Comparison of ENCODE assay signal across 7 mouse cellular contexts in genomic region chr19:4216041-4216685, GRCm38 (mm10). TPM values are rescaled to one million over a fixed set of nuclear protein-coding genes. Genes with fewer than 3 reads are reported as not detected.
DNase-seq lines count a peak whose midpoint lies in the region; ATAC-seq and TF ChIP-seq lines count a peak whose summit lies in the region.

No protein-coding gene starts in this region.

- peaks cover 94% of the 10 kb centered on the region for H3K4me1 ChIP-seq in embryonic facial prominence, embryonic 10.5 days
- H3K4me1 ChIP-seq in intestine, embryonic 14.5 days (replicated peaks; ENCODE audit: control insufficient read depth, insufficient read depth, low read length): peaks cover 71% of the 10 kb centered on the region
- H3K4me1 ChIP-seq in lung, postnatal 0 days (ENCODE audit: insufficient read depth, low read depth, low read length): peaks cover 32% of the 10 kb centered on the region
- H3K4me1 ChIP-seq in stomach, embryonic 16.5 days (ENCODE audit: control insufficient read depth, insufficient read depth, low read length): peaks cover 72% of the 10 kb centered on the region

- ATAC-seq in intestine, embryonic 14.5 days (replicated peaks; ENCODE audit: low FRiP score, low TSS enrichment, low read depth): no peak; the same call in 1 of the 2 replicates
- 0 out of 2 replicates have a peak, but pooled peaks have one; percentile 1 for ATAC-seq in lung, postnatal 0 days
- 0 out of 2 replicates have a peak, but pooled peaks have one; percentile 8 for ATAC-seq in stomach, embryonic 16.5 days (ENCODE audit: insufficient read depth, low FRiP score)

- peak overlapping the region; percentile 69 for H3K4me3 ChIP-seq in embryonic facial prominence, embryonic 10.5 days
- H3K4me3 ChIP-seq in intestine, embryonic 14.5 days (ENCODE audit: low read depth, low read length): peak overlapping the region; percentile 84
- H3K4me3 ChIP-seq in lung, postnatal 0 days (ENCODE audit: low read depth, low read length): peak overlapping the region; percentile 79; the same call in 1 of the 2 replicates
- H3K4me3 ChIP-seq in stomach, embryonic 16.5 days (replicated peaks; ENCODE audit: low read length): peak overlapping the region; percentile 28

- peak; percentile 3 for DNase-seq in thymus, postnatal 14 days
- no peak for DNase-seq in thymus, postnatal 0 days (ENCODE audit: low spot score)
- peak; percentile 63 for DNase-seq in embryonic facial prominence, embryonic 10.5 days (ENCODE audit: low spot score)
- DNase-seq in intestine, embryonic 14.5 days (ENCODE audit: low spot score): no peak
- DNase-seq in lung, postnatal 0 days (ENCODE audit: low spot score): peak; percentile 67
- DNase-seq in right cerebral cortex, postnatal 4 days: no peak

- WGBS in embryonic facial prominence, embryonic 10.5 days: 16% methylated on average over 14 of the region's 14 CpGs
- 14% methylated on average over 14 of the region's 14 CpGs for WGBS in intestine, embryonic 14.5 days
- 10% methylated on average over 14 of the region's 14 CpGs for WGBS in lung, postnatal 0 days
- WGBS in stomach, embryonic 16.5 days: 20% methylated on average over 14 of the region's 14 CpGs

- peaks cover 86% of the 10 kb centered on the region for H3K27me3 ChIP-seq in embryonic facial prominence, embryonic 10.5 days (replicated peaks; ENCODE audit: low read depth, poor library complexity, severe bottlenecking)
- no peaks in the 10 kb centered on the region for H3K27me3 ChIP-seq in intestine, embryonic 14.5 days (replicated peaks; ENCODE audit: control insufficient read depth, insufficient read depth, low read length)
- no peaks in the 10 kb centered on the region for H3K27me3 ChIP-seq in lung, postnatal 0 days (replicated peaks; ENCODE audit: insufficient read depth, low read length)
- H3K27me3 ChIP-seq in stomach, embryonic 16.5 days (ENCODE audit: control insufficient read depth, insufficient read depth, low read length): no peaks in the 10 kb centered on the region

- TF ChIP-seq CTCF in lung, postnatal 0 days (IDR thresholded peaks at IDR 0.05): peak; percentile 69

- H3K36me3 ChIP-seq in embryonic facial prominence, embryonic 10.5 days (replicated peaks): no peaks in the 10 kb centered on the region
- H3K36me3 ChIP-seq in intestine, embryonic 14.5 days (ENCODE audit: control insufficient read depth, insufficient read depth, low read length): no peaks in the 10 kb centered on the region
- H3K36me3 ChIP-seq in lung, postnatal 0 days (ENCODE audit: insufficient read depth, low read length): no peaks in the 10 kb centered on the region
- H3K36me3 ChIP-seq in stomach, embryonic 16.5 days (ENCODE audit: control insufficient read depth, insufficient read depth, low read length): no peaks in the 10 kb centered on the region

- no peak for TF ChIP-seq EP300 in lung, postnatal 0 days (IDR thresholded peaks at IDR 0.05)

- peak overlapping the region; percentile 81 for H3K4me2 ChIP-seq in intestine, embryonic 14.5 days (ENCODE audit: low read length)
- H3K4me2 ChIP-seq in lung, postnatal 0 days (replicated peaks; ENCODE audit: low read depth, low read length): peak overlapping the region; percentile 99
- H3K4me2 ChIP-seq in stomach, embryonic 16.5 days (ENCODE audit: low read depth, low read length): peak overlapping the region; percentile 92

- no peak overlapping the region for H3K9ac ChIP-seq in intestine, embryonic 14.5 days (ENCODE audit: low read length)
- H3K9ac ChIP-seq in lung, postnatal 0 days (replicated peaks; ENCODE audit: low read depth): no peak overlapping the region; the same call in 1 of the 2 replicates
- peak overlapping the region; percentile 58 for H3K9ac ChIP-seq in stomach, embryonic 16.5 days (ENCODE audit: low read length)

- peak overlapping the region; percentile 77 for H3K27ac ChIP-seq in embryonic facial prominence, embryonic 10.5 days (replicated peaks)
- H3K27ac ChIP-seq in intestine, embryonic 14.5 days (ENCODE audit: low read depth): peak overlapping the region; percentile 94
- H3K27ac ChIP-seq in lung, postnatal 0 days (ENCODE audit: low read length): 0 out of 2 replicates have a peak overlapping the region, but pooled peaks have one; percentile 5
- peak overlapping the region; percentile 79 for H3K27ac ChIP-seq in stomach, embryonic 16.5 days (ENCODE audit: low read length)

- no peaks in the 10 kb centered on the region for H3K9me3 ChIP-seq in embryonic facial prominence, embryonic 10.5 days
- no peaks in the 10 kb centered on the region for H3K9me3 ChIP-seq in intestine, embryonic 14.5 days (ENCODE audit: control insufficient read depth, low read length)
- no peaks in the 10 kb centered on the region for H3K9me3 ChIP-seq in lung, postnatal 0 days (ENCODE audit: low read length)
- H3K9me3 ChIP-seq in stomach, embryonic 16.5 days (replicated peaks; ENCODE audit: control insufficient read depth, low read length): no peaks in the 10 kb centered on the region

RNA-seq across cellular contexts. Expression of gene AC109138.7, which starts 2.0 kb away (rescaled TPM):
- not detected in 2 replicates for polyA plus RNA-seq in thymus, postnatal 0 days (2015; fragmentation: Nextera tagmentation; extraction: Ambion mirVana)
- polyA plus RNA-seq in embryonic facial prominence, embryonic 10.5 days (2016; fragmentation: Nextera tagmentation; extraction: Ambion mirVana): not detected in 2 replicates
- polyA plus RNA-seq in intestine, embryonic 14.5 days (2014; fragmentation: Nextera tagmentation; extraction: Ambion mirVana): not detected in 2 replicates
- not detected in 2 replicates for polyA plus RNA-seq in lung, postnatal 0 days (2015; fragmentation: Nextera tagmentation; extraction: Ambion mirVana)
- not detected in 2 replicates for polyA plus RNA-seq in stomach, embryonic 16.5 days (2015; fragmentation: Nextera tagmentation; extraction: Ambion mirVana)

RNA-seq across cellular contexts. Expression of gene Clcf1, which starts 2.1 kb away (rescaled TPM):
- polyA plus RNA-seq in thymus, postnatal 0 days (2015; fragmentation: Nextera tagmentation; extraction: Ambion mirVana): 2.1 and 2.5 TPM in 2 replicates
- 2.8 and 3.3 TPM in 2 replicates for polyA plus RNA-seq in embryonic facial prominence, embryonic 10.5 days (2016; fragmentation: Nextera tagmentation; extraction: Ambion mirVana)
- 6.9 and 7.5 TPM in 2 replicates for polyA plus RNA-seq in intestine, embryonic 14.5 days (2014; fragmentation: Nextera tagmentation; extraction: Ambion mirVana)
- polyA plus RNA-seq in lung, postnatal 0 days (2015; fragmentation: Nextera tagmentation; extraction: Ambion mirVana): 7.6 and 8.0 TPM in 2 replicates
- polyA plus RNA-seq in stomach, embryonic 16.5 days (2015; fragmentation: Nextera tagmentation; extraction: Ambion mirVana): 5.3 and 6.3 TPM in 2 replicates

RNA-seq across cellular contexts. Expression of gene Rad9a, which starts 14.7 kb away (rescaled TPM):
- 29.8 and 33.2 TPM in 2 replicates for polyA plus RNA-seq in thymus, postnatal 0 days (2015; fragmentation: Nextera tagmentation; extraction: Ambion mirVana)
- polyA plus RNA-seq in embryonic facial prominence, embryonic 10.5 days (2016; fragmentation: Nextera tagmentation; extraction: Ambion mirVana): 58.1 and 58.2 TPM in 2 replicates
- polyA plus RNA-seq in intestine, embryonic 14.5 days (2014; fragmentation: Nextera tagmentation; extraction: Ambion mirVana): 33.2 and 38.3 TPM in 2 replicates
- polyA plus RNA-seq in lung, postnatal 0 days (2015; fragmentation: Nextera tagmentation; extraction: Ambion mirVana): 14.1 and 14.3 TPM in 2 replicates
- 26.2 and 26.7 TPM in 2 replicates for polyA plus RNA-seq in stomach, embryonic 16.5 days (2015; fragmentation: Nextera tagmentation; extraction: Ambion mirVana)

RNA-seq across cellular contexts. Expression of gene Pold4, which starts 15.5 kb away (rescaled TPM):
- 41.2 and 44.3 TPM in 2 replicates for polyA plus RNA-seq in thymus, postnatal 0 days (2015; fragmentation: Nextera tagmentation; extraction: Ambion mirVana)
- polyA plus RNA-seq in embryonic facial prominence, embryonic 10.5 days (2016; fragmentation: Nextera tagmentation; extraction: Ambion mirVana): 13.7 and 15.1 TPM in 2 replicates
- 30.8 and 30.9 TPM in 2 replicates for polyA plus RNA-seq in intestine, embryonic 14.5 days (2014; fragmentation: Nextera tagmentation; extraction: Ambion mirVana)
- 58.6 and 63.6 TPM in 2 replicates for polyA plus RNA-seq in lung, postnatal 0 days (2015; fragmentation: Nextera tagmentation; extraction: Ambion mirVana)
- 36.3 and 38.0 TPM in 2 replicates for polyA plus RNA-seq in stomach, embryonic 16.5 days (2015; fragmentation: Nextera tagmentation; extraction: Ambion mirVana)

RNA-seq across cellular contexts. Expression of gene Ppp1ca, which starts 24.3 kb away (rescaled TPM):
- 995 and 1,030 TPM in 2 replicates for polyA plus RNA-seq in thymus, postnatal 0 days (2015; fragmentation: Nextera tagmentation; extraction: Ambion mirVana)
- 1,000 and 1,025 TPM in 2 replicates for polyA plus RNA-seq in embryonic facial prominence, embryonic 10.5 days (2016; fragmentation: Nextera tagmentation; extraction: Ambion mirVana)
- polyA plus RNA-seq in intestine, embryonic 14.5 days (2014; fragmentation: Nextera tagmentation; extraction: Ambion mirVana): 837 and 863 TPM in 2 replicates
- polyA plus RNA-seq in lung, postnatal 0 days (2015; fragmentation: Nextera tagmentation; extraction: Ambion mirVana): 619 and 631 TPM in 2 replicates
- polyA plus RNA-seq in stomach, embryonic 16.5 days (2015; fragmentation: Nextera tagmentation; extraction: Ambion mirVana): 727 and 779 TPM in 2 replicates

Comparison
In these comparisons a context has a peak if more than half of its experiments do, and no peak if none do; other contexts are left out.
1. DNase-seq: peak in thymus, postnatal 14 days (single experiment), embryonic facial prominence, embryonic 10.5 days (single experiment) and lung, postnatal 0 days (single experiment); none in thymus, postnatal 0 days (single experiment), intestine, embryonic 14.5 days (single experiment) and right cerebral cortex, postnatal 4 days (single experiment).
2. H3K27ac ChIP-seq: peak in every context shown above with its lines; median percentile 94 in intestine, embryonic 14.5 days; 79 in stomach, embryonic 16.5 days; 77 in embryonic facial prominence, embryonic 10.5 days; 5 in lung, postnatal 0 days.
3. H3K4me3 ChIP-seq: peak in every context shown above with its lines; median percentile 84 in intestine, embryonic 14.5 days; 79 in lung, postnatal 0 days; 69 in embryonic facial prominence, embryonic 10.5 days; 28 in stomach, embryonic 16.5 days.
4. Peak in every context shown above with its lines, with median percentiles within 50 percentile points of each other: H3K4me2 ChIP-seq.